Mouse (Mus musculus) liver, embryonic 15.5 days (tissue): ENCODE measurements around the gene Fcnb. TPM values are rescaled to one million over a fixed set of nuclear protein-coding genes. Genes with fewer than 3 reads are reported as not detected.

ENCODE experiments used
- ATAC-seq: fragments of 200-750 bp; cut with Nextera tagmentation; 2 replicates; pipeline ENCODE4 v1.8.0; 2017; ENCODE audit warnings: moderate number of reproducible peaks, mild to moderate bottlenecking, moderate library complexity; ENCODE audit not compliant: insufficient read depth
- H3K27ac ChIP-seq: fragments of 300-500 bp; sonication (generic); replicated peaks from 2 replicates; pipeline ENCODE4 v1.5.1; 2015; ENCODE audit warnings: mild to moderate bottlenecking, inconsistent platforms
- H3K27me3 ChIP-seq: fragments of 300-500 bp; sonication (generic); 2 replicates; pipeline ENCODE4 v1.6.1; 2015; ENCODE audit warnings: mild to moderate bottlenecking, inconsistent platforms
- H3K36me3 ChIP-seq: fragments of 300-500 bp; sonication (generic); replicated peaks from 2 replicates; pipeline ENCODE4 v1.6.1; 2015; ENCODE audit warnings: moderate library complexity, mild to moderate bottlenecking, inconsistent platforms
- H3K4me1 ChIP-seq: fragments of 300-500 bp; sonication (generic); replicated peaks from 2 replicates; pipeline ENCODE4 v1.6.1; 2015; ENCODE audit warnings: inconsistent platforms
- H3K4me2 ChIP-seq: fragments of 300-500 bp; sonication (generic); 2 replicates; pipeline ENCODE4 v1.6.1; 2015; ENCODE audit warnings: moderate library complexity, mild to moderate bottlenecking, inconsistent platforms
- H3K4me3 ChIP-seq: fragments of 300-500 bp; sonication (generic); replicated peaks from 2 replicates; pipeline ENCODE4 v1.5.1; 2015; ENCODE audit warnings: mild to moderate bottlenecking, inconsistent platforms
- H3K9ac ChIP-seq: fragments of 300-500 bp; sonication (generic); 2 replicates; pipeline ENCODE4 v1.6.1; 2015; ENCODE audit warnings: moderate library complexity, mild to moderate bottlenecking, inconsistent platforms
- H3K9me3 ChIP-seq: fragments of 300-500 bp; sonication (generic); replicated peaks from 2 replicates; pipeline ENCODE4 v1.6.1; 2016; ENCODE audit warnings: inconsistent platforms
- WGBS: fragments of 180-500 bp; shearing (Covaris S2); methylation state at CpG from one replicate; pipeline ENCODE4 v1.1.7; 2015; ENCODE audit warnings: mixed read lengths; ENCODE audit not compliant: insufficient replicate concordance; 5-methylcytosine and 5-hydroxymethylcytosine counted together
- polyA plus RNA-seq: library from polyadenylated mRNA; unstranded; fragments of >200 nt; fragmentation: Nextera tagmentation; extraction: Ambion mirVana; gene quantifications from 2 replicates; pipeline ENCODE4 v1.2.1, GENCODE M21; 2015

Gene Fcnb
- polyA plus RNA-seq, 1 experiment from 2014 or later: 63.9 TPM

- no peaks in the 10 kb centered on the region; the same call in 1 of the 2 replicates for H3K27me3 ChIP-seq
- peak overlapping the region; percentile 15; the same call in 1 of the 2 replicates for H3K9ac ChIP-seq
- H3K4me3 ChIP-seq: no peak overlapping the region
- ATAC-seq: peak; percentile 69
- H3K36me3 ChIP-seq: no peaks in the 10 kb centered on the region
- peak overlapping the region; percentile 83 for H3K27ac ChIP-seq
- no peak overlapping the region for H3K4me2 ChIP-seq
- WGBS: 27% methylated on average over 7 of the region's 7 CpGs
- H3K9me3 ChIP-seq: no peaks in the 10 kb centered on the region
- peaks cover 41% of the 10 kb centered on the region for H3K4me1 ChIP-seq
Measured at GRCm38 (mm10) chr2:28075616-28076187, 9.0 kb downstream of the Fcnb start.

- Histone ChIP-seq H3K27me3 (no peaks in the 10 kb centered on the region), H3K9ac (no peak overlapping the region; the same call in 1 of the 2 replicates), H3K4me3 (no peak overlapping the region), H3K9me3 (no peaks in the 10 kb centered on the region), H3K4me2 (0 out of 2 replicates have a peak overlapping the region, but pooled peaks have one; percentile 6), H3K4me1 (peaks cover 63% of the 10 kb centered on the region), H3K36me3 (no peaks in the 10 kb centered on the region), H3K27ac (peak overlapping the region; percentile 96)
- ATAC-seq: peak; percentile 22; the same call in 1 of the 2 replicates
- 76% methylated on average over 9 of the region's 9 CpGs for WGBS
Measured at GRCm38 (mm10) chr2:28068537-28068878, 16.2 kb downstream of the Fcnb start.

GRCm38 (mm10) chr2:28067821-28068536, 16.7 kb downstream of the Fcnb start:
- Histone ChIP-seq H3K9ac (no peak overlapping the region), H3K4me2 (0 out of 2 replicates have a peak overlapping the region, but pooled peaks have one; percentile 6), H3K27me3 (no peaks in the 10 kb centered on the region), H3K27ac (peak overlapping the region; percentile 96), H3K4me3 (no peak overlapping the region), H3K36me3 (no peaks in the 10 kb centered on the region), H3K9me3 (no peaks in the 10 kb centered on the region), H3K4me1 (peaks cover 68% of the 10 kb centered on the region)
- 55% methylated on average over 2 of the region's 2 CpGs for WGBS
- ATAC-seq: peak; percentile 54

- peaks cover 74% of the 10 kb centered on the region for H3K4me1 ChIP-seq
- H3K36me3 ChIP-seq: no peaks in the 10 kb centered on the region
- 86% methylated on average over 6 of the region's 6 CpGs for WGBS
- H3K4me3 ChIP-seq: no peak overlapping the region
- H3K27ac ChIP-seq: peak overlapping the region; percentile 96
- no peaks in the 10 kb centered on the region for H3K9me3 ChIP-seq
- H3K27me3 ChIP-seq: no peaks in the 10 kb centered on the region
- H3K9ac ChIP-seq: no peak overlapping the region
- H3K4me2 ChIP-seq: no peak overlapping the region
- ATAC-seq: no peak
Measured at GRCm38 (mm10) chr2:28067175-28067574, 17.5 kb downstream of the Fcnb start.

GRCm38 (mm10) chr2:28066686-28067085, 18.0 kb downstream of the Fcnb start:
- 0 out of 2 replicates have a peak overlapping the region, but pooled peaks have one; percentile 21 for H3K9ac ChIP-seq
- no peak overlapping the region for H3K4me3 ChIP-seq
- ATAC-seq: no peak
- H3K27ac ChIP-seq: peak overlapping the region; percentile 96
- no peak overlapping the region for H3K4me2 ChIP-seq
- no peaks in the 10 kb centered on the region for H3K36me3 ChIP-seq
- H3K4me1 ChIP-seq: peaks cover 79% of the 10 kb centered on the region
- WGBS: 69% methylated on average over 5 of the region's 5 CpGs
- H3K27me3 ChIP-seq: no peaks in the 10 kb centered on the region
- no peaks in the 10 kb centered on the region for H3K9me3 ChIP-seq

- peak overlapping the region; percentile 57 for H3K4me2 ChIP-seq
- H3K9ac ChIP-seq: peak overlapping the region; percentile 39
- H3K27me3 ChIP-seq: no peaks in the 10 kb centered on the region
- whole genome bisulfite sequencing: 61% methylated on average over 5 of the region's 5 CpGs
- no peak overlapping the region for H3K4me3 ChIP-seq
- no peaks in the 10 kb centered on the region for H3K36me3 ChIP-seq
- peak; percentile 42 for ATAC-seq
- peak overlapping the region; percentile 96 for H3K27ac ChIP-seq
- peaks cover 90% of the 10 kb centered on the region for H3K4me1 ChIP-seq
- no peaks in the 10 kb centered on the region for H3K9me3 ChIP-seq
Measured at GRCm38 (mm10) chr2:28065081-28065651, 19.5 kb downstream of the Fcnb start.

GRCm38 (mm10) chr2:28064339-28065080, 20.2 kb downstream of the Fcnb start:
- peaks cover 90% of the 10 kb centered on the region for H3K4me1 ChIP-seq
- no peaks in the 10 kb centered on the region for H3K27me3 ChIP-seq
- ATAC-seq: peak; percentile 92
- H3K4me2 ChIP-seq: peak overlapping the region; percentile 57
- no peak overlapping the region for H3K4me3 ChIP-seq
- WGBS: 20% methylated on average over 7 of the region's 7 CpGs
- H3K27ac ChIP-seq: peak overlapping the region; percentile 96
- peak overlapping the region; percentile 48 for H3K9ac ChIP-seq
- no peaks in the 10 kb centered on the region for H3K36me3 ChIP-seq
- H3K9me3 ChIP-seq: no peaks in the 10 kb centered on the region

GRCm38 (mm10) chr2:28063711-28064338, 20.9 kb downstream of the Fcnb start:
- H3K4me2 ChIP-seq: peak overlapping the region; percentile 57
- no peaks in the 10 kb centered on the region for H3K9me3 ChIP-seq
- ATAC-seq: peak; percentile 71
- peak overlapping the region; percentile 51 for H3K9ac ChIP-seq
- H3K27ac ChIP-seq: peak overlapping the region; percentile 96
- 32% methylated on average over 4 of the region's 4 CpGs for WGBS
- no peaks in the 10 kb centered on the region for H3K27me3 ChIP-seq
- no peaks in the 10 kb centered on the region for H3K36me3 ChIP-seq
- H3K4me1 ChIP-seq: peaks cover 84% of the 10 kb centered on the region
- H3K4me3 ChIP-seq: no peak overlapping the region

GRCm38 (mm10) chr2:28059922-28060321, 24.8 kb downstream of the Fcnb start:
- Histone ChIP-seq H3K27ac (peak overlapping the region; percentile 46; the same call in 1 of the 2 replicates), H3K9ac (no peak overlapping the region)
- 54% methylated on average over 1 of the region's 1 CpGs for WGBS

GRCm38 (mm10) chr2:28047092-28047491, 37.6 kb downstream of the Fcnb start:
- Histone ChIP-seq H3K27me3 (no peaks in the 10 kb centered on the region), H3K9me3 (no peaks in the 10 kb centered on the region), H3K4me2 (no peak overlapping the region), H3K9ac (no peak overlapping the region), H3K27ac (no peak overlapping the region), H3K4me1 (peaks cover 41% of the 10 kb centered on the region), H3K36me3 (no peaks in the 10 kb centered on the region), H3K4me3 (no peak overlapping the region)
- ATAC-seq: no peak
- 70% methylated on average over 7 of the region's 7 CpGs for WGBS

More at GRCm38 (mm10) chr2:28059922-28060321, 24.8 kb downstream of the Fcnb start:
- ATAC-seq: no peak
- Histone ChIP-seq H3K4me2 (no peak overlapping the region), H3K36me3 (no peaks in the 10 kb centered on the region), H3K4me3 (no peak overlapping the region), H3K27me3 (no peaks in the 10 kb centered on the region), H3K9me3 (no peaks in the 10 kb centered on the region), H3K4me1 (peaks cover 45% of the 10 kb centered on the region)
